Mouse (Mus musculus) urinary bladder, adult 18-20 months (tissue): ENCODE data around the gene Pde8a.
"Not testable (repeated sequence)": the region's sequence is repeated elsewhere in the genome, so short reads cannot be mapped to it uniquely, and the experiment has no call there.

Experiments
- DNase-seq, 2 experiments: peaks; one replicate each; pipeline ENCODE4 v3.0.0; 2022; ENCODE audit warnings: low spot score in 2 of 2, mixed read lengths in 2 of 2

Gene Pde8a

GRCm38 (mm10) chr7:81213347-81214152, at the start of gene Pde8a:
TSS of gene Pde8a (plus strand) at chr7:81213596.
- peak in 1 of 2 experiments; percentile 47 for DNase-seq

GRCm38 (mm10) chr7:81164411-81164810, 49.0 kb upstream of the Pde8a start:
- DNase-seq = no peak

DNA sequence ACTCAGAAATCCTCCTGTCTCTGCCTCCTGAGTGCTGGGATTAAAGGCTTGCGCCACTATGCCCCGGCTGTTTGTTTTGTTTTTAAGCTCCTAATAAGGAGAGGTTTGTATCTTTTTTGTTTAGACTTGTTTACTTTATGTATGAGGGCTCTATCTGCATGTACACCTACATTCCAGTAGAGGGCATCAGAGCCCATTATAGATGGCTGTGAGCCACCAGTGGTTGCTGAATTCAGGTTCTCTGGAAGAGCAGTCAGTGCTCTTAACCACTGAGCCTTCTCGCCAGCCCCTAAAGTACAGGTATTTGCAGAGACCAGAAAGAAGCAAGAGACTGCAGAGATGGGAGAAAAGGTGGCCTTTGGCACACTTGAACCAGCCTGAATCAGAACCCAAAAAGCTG, 46.3 kb upstream of the Pde8a start:
- DNase-seq = no peak

DNA sequence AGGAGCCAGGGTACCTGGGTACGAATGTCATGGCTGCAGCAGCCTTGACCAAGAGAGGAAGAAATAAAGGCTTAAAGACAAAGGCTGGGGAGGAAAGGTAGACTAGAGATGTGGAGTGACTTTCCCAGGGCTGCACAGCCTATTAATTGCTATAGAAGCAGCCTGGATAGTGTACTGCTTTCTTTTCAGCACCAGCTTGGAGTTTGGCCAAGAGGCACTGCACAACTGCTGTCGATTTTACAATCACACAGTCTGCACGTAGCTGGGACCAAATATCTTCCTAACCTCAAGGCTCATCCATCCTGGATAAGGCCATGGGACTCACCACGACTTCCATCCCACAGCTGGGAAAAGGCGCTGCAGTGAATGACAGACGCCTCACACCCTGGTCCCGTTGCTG, 44.0 kb upstream of the Pde8a start:
- no peak for DNase-seq

- no peak for DNase-seq
Measured at GRCm38 (mm10) chr7:81173931-81174330, 39.5 kb upstream of the Pde8a start.

- no peak for DNase-seq
Measured at GRCm38 (mm10) chr7:81174654-81175053, 38.7 kb upstream of the Pde8a start.

DNA sequence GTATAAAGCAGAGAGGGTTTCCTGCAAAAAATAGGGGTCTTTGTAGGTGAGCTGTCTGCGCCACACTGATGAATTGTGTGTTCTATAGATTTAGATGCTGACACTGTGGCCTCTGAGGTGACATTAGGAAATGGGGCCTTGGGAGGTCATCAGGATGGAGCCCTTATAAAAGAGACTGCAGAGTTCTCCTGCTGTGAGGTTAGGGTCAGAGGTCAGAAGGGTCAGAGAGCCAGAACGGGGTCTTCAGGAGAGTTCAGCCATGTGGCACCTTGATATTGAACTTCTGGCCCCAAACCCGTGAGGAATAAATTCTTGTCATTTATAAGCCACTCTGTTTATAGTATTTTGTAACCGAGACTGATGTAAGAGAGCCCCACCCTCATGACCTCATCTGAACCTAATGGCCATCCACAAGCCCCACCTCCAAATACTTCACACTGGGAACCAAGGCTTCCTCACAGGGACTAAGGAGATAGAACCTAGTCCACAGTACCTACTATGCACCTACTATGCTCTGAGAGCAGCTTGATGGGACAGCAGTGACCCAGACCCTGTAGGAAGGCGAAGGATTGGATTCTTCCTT, 37.1 kb upstream of the Pde8a start:
- DNase-seq = no peak

DNA sequence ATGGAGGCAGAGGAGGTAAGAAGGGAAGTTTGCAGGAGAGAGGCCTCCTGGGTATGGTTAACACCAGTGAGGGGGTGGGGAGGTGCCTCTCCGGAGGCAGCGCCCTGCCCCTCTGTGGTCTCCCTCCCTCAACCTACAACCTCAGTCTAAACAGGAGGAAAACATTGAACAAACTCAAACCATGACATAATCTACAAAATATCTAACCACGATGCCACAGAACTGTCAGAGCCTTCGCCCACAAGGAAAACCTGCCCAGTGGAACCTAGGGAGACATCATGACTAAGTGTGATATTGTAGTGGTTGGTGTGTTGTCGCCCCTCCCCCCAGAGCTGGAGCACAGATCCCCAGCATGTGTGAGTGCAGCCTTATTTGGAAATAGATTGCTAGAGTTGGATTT, 33.9 kb upstream of the Pde8a start:
- DNase-seq = no peak

GRCm38 (mm10) chr7:81182492-81183175, 30.8 kb upstream of the Pde8a start:
- peak in 1 of 2 experiments; percentile 55 for DNase-seq

DNA sequence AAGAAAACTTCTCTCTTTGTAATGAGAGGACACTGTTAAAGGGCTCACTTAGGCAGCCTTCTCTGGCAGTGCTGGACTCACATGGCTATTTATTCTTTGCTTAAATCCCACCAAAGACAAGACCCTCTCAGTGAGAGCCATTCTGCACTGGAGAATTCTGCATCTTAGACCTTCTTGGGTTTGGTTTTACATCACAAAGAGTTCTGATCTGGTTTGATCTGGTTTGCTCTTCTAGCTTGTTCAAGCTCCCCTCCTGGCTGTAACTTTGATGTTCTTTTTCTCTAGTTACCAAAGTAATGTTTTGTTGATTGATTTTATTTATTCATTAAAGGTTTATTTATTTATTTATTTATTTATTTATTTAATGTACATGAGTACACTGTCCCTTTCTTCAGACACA, 30.2 kb upstream of the Pde8a start:
- no peak for DNase-seq

- DNase-seq = no peak
Measured at GRCm38 (mm10) chr7:81184136-81184535, 29.3 kb upstream of the Pde8a start.

- no peak for DNase-seq
Measured at GRCm38 (mm10) chr7:81184651-81185050, 28.7 kb upstream of the Pde8a start.

DNA sequence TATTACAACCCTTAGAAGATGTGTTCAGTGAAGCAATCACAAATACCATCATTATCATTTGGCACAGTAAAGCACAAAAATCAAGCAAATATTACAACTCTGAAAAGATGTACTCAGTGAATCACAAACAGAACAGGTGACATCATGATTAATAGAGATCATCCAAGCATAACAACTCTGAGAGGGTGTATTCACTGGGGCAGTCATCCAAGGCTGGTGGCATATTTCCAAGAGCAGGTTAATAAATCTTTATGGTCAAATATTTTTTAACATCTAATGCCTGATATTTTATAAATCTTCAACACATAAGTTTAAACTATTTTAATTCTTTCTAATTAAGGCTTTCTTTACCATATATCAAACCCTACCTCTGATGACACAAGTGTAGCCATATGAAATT, 27.4 kb upstream of the Pde8a start:
- DNase-seq = not testable (repeated sequence)

GRCm38 (mm10) chr7:81189180-81189579, 24.2 kb upstream of the Pde8a start:
- DNase-seq = no peak

DNA sequence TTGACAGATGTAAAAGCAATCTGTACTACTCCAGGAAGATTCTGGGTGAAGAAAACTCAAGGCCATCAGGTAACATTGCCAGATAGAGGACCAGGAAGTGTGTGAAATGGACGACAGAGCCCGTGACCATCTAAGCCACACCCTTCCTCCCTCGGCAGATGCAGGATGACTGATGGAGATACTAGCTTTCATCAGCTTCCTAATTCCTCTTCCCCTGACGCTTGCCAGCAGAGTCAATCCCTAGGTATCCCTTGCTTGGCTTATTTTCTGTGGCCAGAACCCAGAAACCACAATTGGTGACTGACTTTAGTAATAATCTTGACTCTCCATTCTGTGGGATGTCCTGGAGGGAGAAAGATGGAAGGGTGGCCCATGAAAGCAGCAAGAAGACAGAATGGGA, 17.9 kb upstream of the Pde8a start:
- DNase-seq = no peak

- no peak for DNase-seq
Measured at GRCm38 (mm10) chr7:81196796-81197195, 16.6 kb upstream of the Pde8a start.

GRCm38 (mm10) chr7:81198538-81198937, 14.9 kb upstream of the Pde8a start:
- no peak for DNase-seq

DNA sequence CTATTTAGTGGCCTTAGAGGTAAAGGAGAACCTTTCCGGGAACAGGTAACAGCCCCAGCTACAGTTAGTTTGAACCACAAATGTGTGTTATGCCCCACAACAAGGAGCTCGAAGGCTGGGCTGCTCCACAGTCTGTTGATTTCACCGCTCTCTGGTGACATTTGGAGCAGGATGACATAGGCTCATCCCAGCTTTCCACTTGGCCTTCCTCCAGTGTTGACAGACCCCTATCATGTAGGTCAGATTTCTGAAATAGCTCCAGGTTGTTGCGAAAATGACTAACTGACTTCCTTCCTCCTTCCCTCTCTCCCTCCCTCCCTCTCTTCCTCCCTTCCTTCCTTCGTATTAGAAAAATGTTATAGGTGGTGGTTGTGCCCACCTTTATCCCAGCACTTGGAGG, 14.3 kb upstream of the Pde8a start:
- no peak for DNase-seq

DNA sequence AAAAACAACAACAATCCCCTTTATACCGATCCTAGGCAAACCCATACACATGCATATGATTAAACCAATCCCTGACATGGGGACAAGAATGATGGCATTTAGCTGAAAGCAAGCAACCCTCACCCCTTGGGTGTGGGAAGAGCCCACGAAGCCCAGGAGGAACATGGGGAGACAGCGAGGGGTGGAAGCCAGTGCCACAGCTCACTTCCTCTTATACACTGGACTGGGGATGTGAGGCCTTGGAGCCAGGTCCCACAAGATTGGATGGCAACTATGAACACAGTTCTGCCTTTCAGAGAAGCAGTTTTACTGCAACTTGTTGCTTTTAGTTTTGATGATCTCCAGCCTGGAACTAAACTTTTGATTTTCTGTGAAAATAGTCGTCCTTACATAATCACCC, 13.6 kb upstream of the Pde8a start:
- DNase-seq = no peak

GRCm38 (mm10) chr7:81202389-81202788, 11.0 kb upstream of the Pde8a start:
- DNase-seq = no peak

GRCm38 (mm10) chr7:81203576-81203975, 9.8 kb upstream of the Pde8a start:
- not testable (repeated sequence) for DNase-seq

GRCm38 (mm10) chr7:81208944-81209343, 4.5 kb upstream of the Pde8a start:
- peak; percentile 55 to 65 for DNase-seq
